Mouse (Mus musculus) spleen, adult 2 months (tissue): Measurements from ENCODE around the gene Chsy1.

Experiments
- CTCF ChIP-seq: fragments of 200-500 bp; IDR thresholded peaks from 2 replicates; pipeline ENCODE4 v1.5.1; 2011; ENCODE audit warnings: mild to moderate bottlenecking, inconsistent platforms; ENCODE audit not compliant: insufficient read depth, insufficient read length, insufficient replicate concordance; ENCODE audit errors: extremely low read depth
- POLR2A ChIP-seq: fragments of 200-500 bp; IDR thresholded peaks from 2 replicates; pipeline ENCODE4 v1.6.1; 2011; ENCODE audit warnings: low read depth, low read length, inconsistent platforms

DNA sequence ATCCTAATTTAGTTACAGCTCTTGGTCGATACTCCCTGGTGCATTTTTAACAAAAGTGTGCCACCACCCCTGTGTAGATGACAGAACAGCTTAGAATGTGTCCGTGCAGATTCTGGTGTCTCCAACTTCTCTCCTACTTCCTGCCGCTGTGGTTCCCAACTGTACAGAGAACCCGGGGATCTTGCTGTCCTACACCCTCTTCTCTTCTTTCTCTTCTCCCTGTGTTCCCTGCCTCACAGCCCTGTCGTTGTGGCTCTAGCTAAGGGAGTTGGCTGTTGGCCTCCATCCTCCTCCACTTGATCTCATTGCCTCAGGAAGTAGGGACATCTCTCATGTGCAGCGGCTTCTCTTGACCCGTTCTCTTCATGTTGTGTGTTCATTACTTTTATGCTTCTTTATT, 59.6 kb downstream of the Chsy1 start:
- TF ChIP-seq CTCF = no peak
- TF ChIP-seq POLR2A = no peak
